Mouse (Mus musculus) splenic B cell, adult 2 months (primary cell): Measurements from ENCODE around the gene Sh3tc1.

Source experiments
- DNase-seq: peaks from one replicate; pipeline ENCODE4 v3.0.0-alpha.2; 2011; ENCODE audit warnings: low read depth, low spot score
- H3K27me3 ChIP-seq: 2 replicates; pipeline ENCODE4 v1.6.1; 2012; ENCODE audit warnings: mild to moderate bottlenecking, low read length, moderate library complexity, mixed read lengths; ENCODE audit not compliant: control insufficient read depth, poor library complexity, insufficient read depth, severe bottlenecking
- H3K36me3 ChIP-seq: 2 replicates; pipeline ENCODE4 v1.6.1; 2012; ENCODE audit warnings: mild to moderate bottlenecking, low read length, moderate library complexity, mixed read lengths; ENCODE audit not compliant: control insufficient read depth, poor library complexity, insufficient read depth, severe bottlenecking

The Sh3tc1 gene

DNA sequence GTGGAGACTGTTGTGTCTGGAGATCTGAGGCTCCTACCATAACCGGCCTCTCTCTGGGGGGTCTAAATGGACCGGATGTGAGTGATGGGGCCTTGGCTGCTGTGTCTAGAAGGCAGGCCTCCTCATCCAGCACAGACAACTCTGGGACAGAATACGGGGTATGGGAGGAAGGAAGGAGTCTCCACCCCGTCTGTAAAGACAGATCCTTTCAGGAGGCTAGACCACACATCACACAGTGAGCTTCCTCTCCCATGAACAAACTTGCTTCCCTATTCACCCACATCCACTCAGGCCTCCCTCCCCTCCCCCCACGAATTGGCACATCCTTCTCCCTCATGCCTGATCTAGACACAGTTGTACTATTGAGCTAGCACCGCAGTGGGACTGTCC, 69.4 kb downstream of the Sh3tc1 start:
- Histone ChIP-seq H3K27me3 (no peaks in the 10 kb centered on the region), H3K36me3 (no peaks in the 10 kb centered on the region)
- DNase-seq: no peak

- no peaks in the 10 kb centered on the region for H3K27me3 ChIP-seq
- no peaks in the 10 kb centered on the region for H3K36me3 ChIP-seq
- no peak for DNase-seq
These were observed 69.9 kb downstream of the Sh3tc1 start for GRCm38 (mm10) chr5:35669747-35670411.

DNA sequence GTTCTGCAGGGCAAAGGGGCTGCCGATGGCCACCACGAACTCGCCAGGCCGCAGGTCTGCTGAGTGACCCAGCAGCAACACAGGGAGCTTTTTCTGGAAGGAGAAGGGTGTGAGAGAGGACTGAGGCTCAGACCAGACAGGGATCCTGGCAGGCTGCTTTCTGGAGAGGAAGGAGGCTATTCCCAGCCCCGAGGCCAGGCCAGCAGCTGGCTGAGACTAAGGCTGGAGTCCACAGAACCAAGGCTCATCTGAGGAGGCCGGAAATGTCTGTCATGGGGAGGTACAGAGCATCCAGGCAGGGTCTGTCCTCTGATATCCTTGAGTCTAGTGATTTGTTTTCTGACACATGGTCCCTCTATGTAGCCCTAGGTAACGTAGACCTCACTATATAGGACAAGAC, 73.6 kb downstream of the Sh3tc1 start:
- Histone ChIP-seq H3K27me3 (no peaks in the 10 kb centered on the region), H3K36me3 (no peaks in the 10 kb centered on the region)
- no peak for DNase-seq

DNA sequence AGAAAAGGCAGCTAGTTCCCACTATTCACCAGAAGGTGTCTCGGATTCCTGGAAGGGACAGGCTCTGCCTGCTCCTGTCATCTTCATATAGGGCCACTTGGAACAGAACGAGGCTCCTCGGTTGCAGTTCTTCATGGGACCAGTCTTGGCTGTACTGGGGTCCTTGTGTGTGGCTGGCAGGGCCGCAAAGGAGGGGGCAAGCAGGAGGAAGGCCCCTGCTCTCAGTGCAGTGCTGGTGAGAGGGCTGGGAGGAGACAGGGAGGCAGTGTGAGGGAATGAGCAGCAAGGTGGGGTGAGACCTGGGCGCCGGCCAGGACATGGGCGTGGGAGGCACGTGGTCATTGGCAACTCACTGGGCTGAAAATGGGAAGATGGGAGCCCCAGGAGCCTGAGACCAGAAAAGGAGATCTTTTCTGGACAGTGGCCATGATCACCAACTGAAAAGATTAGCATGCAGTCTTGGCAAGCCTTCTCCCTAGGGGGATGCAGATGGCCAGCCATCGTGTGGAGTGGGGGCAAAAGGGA, 77.7 kb downstream of the Sh3tc1 start:
- H3K36me3 ChIP-seq: no peaks in the 10 kb centered on the region

GRCm38 (mm10) chr5:35661210-35661609, 78.6 kb downstream of the Sh3tc1 start:
- Histone ChIP-seq H3K36me3 (no peaks in the 10 kb centered on the region), H3K27me3 (no peaks in the 10 kb centered on the region)
- no peak for DNase-seq

More for the DNA sequence above, 77.7 kb downstream of the Sh3tc1 start:
- DNase-seq: no peak
- no peaks in the 10 kb centered on the region for H3K27me3 ChIP-seq

- no peaks in the 10 kb centered on the region for H3K36me3 ChIP-seq
- no peaks in the 10 kb centered on the region for H3K27me3 ChIP-seq
- no peak for DNase-seq
These were observed 80.3 kb downstream of the Sh3tc1 start for GRCm38 (mm10) chr5:35659503-35659902.

DNA sequence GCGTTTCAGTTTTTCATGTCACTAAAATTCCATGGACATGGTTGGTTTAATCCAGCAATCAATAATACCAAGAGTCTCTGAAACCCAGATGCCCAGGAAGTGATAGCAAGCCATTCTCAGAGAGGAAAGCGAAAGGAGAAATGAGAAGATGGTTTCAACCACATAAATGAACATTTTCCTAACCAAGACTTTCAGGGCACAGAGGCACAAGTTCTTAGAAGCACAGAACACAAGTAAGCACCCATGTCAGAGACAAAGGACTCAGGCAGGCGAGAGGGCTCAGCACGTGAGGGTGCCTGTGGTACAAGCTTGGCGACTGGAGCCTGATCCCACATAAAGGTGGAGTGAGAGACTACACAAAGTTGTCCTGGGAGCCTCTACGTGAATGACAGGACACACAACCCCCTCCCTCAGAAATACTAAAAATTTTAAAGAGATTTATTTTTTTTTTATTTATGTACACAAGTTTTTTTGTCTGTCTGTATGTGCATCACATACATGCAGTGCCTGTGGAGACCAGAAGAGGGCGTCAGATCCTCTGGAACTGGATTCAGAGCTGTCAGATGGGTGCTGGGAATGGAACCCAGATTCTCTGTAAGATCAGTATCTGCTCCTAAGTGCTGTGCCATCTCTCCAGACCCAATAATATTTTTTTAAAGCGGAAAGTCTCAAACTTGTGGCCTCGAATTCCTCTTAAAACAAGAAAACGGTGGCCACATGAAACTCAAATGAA, 83.9 kb downstream of the Sh3tc1 start:
- H3K27me3 ChIP-seq: no peaks in the 10 kb centered on the region
- no peaks in the 10 kb centered on the region for H3K36me3 ChIP-seq
- DNase-seq: peak; percentile 5

- DNase-seq: no peak
- no peaks in the 10 kb centered on the region for H3K27me3 ChIP-seq
These were observed 85.9 kb downstream of the Sh3tc1 start for GRCm38 (mm10) chr5:35653743-35654395.

GRCm38 (mm10) chr5:35652872-35653271, 86.9 kb downstream of the Sh3tc1 start:
- no peaks in the 10 kb centered on the region for H3K27me3 ChIP-seq
- DNase-seq: no peak
- H3K36me3 ChIP-seq: no peaks in the 10 kb centered on the region

More at GRCm38 (mm10) chr5:35653743-35654395, 85.9 kb downstream of the Sh3tc1 start:
- H3K36me3 ChIP-seq: no peaks in the 10 kb centered on the region

- H3K27me3 ChIP-seq: no peaks in the 10 kb centered on the region
- DNase-seq: no peak
- H3K36me3 ChIP-seq: no peaks in the 10 kb centered on the region
These were observed 87.5 kb downstream of the Sh3tc1 start for GRCm38 (mm10) chr5:35652319-35652718.

DNA sequence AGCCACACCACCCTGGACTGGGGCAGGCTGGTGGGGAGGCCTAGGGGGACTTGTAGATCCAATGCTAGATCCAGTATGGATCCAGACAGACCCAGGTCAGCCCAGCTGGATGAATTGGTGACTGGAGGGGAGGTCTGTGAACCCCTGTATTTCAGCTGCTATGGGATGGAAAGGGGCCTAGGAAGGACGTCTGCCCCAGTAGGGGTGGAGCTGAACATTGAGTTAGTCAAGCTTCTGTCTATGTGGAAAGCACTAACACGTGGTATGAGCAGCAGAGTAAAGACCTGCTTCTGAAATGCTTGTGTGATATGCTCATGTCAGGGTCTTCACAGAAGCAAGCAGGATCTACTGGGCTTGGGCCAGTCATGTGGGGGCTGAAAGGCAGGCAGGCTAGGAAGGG, 91.6 kb downstream of the Sh3tc1 start:
- DNase-seq: no peak
- no peaks in the 10 kb centered on the region for H3K36me3 ChIP-seq
- H3K27me3 ChIP-seq: no peaks in the 10 kb centered on the region

DNA sequence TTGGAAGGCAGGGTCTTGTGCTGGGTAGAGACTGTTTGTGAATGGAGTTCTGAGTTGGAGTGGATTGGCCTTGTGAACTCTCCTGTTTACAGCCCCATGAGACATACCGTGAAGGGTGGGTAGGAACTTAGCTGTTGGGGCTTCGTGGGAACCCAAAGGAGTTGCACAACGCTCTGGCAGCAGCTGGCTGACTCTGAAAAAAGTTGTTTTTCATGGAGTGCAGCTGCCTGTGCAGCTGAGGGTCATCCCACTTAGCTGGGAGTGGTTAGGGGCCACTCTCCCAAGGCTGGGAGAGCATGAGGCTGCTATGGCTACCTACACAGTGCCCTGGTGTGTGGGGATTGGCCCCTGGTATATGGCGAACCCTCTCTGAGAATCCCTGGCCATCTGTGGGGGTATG, 92.2 kb downstream of the Sh3tc1 start:
- H3K36me3 ChIP-seq: no peaks in the 10 kb centered on the region
- H3K27me3 ChIP-seq: no peaks in the 10 kb centered on the region
- no peak for DNase-seq
